Mouse (Mus musculus): ENCODE measurements around the gene Orc5. TPM values are rescaled to one million over a fixed set of nuclear protein-coding genes. Genes with fewer than 3 reads are reported as not detected.
"Not testable (repeated sequence)": the region's sequence is repeated elsewhere in the genome, so short reads cannot be mapped to it uniquely, and the experiment has no call there.

Orc5 gene
- polyA plus RNA-seq, 1 experiment from 2014 or later: 46.6 TPM

DNA sequence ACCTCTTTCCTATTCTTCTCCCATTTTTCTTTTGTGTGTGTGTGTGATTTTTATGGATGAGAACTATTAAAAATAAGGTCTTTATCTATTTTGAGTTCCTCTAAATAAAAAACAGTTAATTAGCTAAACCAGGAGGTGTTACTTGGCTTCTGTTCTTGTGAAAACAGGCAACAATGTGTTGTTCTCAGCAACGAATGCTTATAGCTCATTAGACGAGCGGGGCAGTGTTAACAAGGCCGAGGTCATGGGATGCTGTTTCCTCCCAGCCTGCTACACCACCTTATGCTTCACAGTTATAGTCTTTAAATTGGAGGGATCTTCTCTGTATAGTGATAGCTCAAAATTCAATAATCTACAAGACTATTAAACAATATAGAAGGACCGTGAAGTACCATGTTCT, 17.7 kb downstream of the Orc5 start:
- H3K4me1 ChIP-seq (replicated peaks): no peaks in the 10 kb centered on the region
- no peak overlapping the region for H3K9ac ChIP-seq (replicated peaks)
- H3K9me3 ChIP-seq: no peaks in the 10 kb centered on the region
- ATAC-seq (ENCODE audit: insufficient number of reproducible peaks, insufficient read depth, low FRiP score, low TSS enrichment, low read depth): no peak
- H3K4me2 ChIP-seq: no peak overlapping the region
- H3K27me3 ChIP-seq: no peaks in the 10 kb centered on the region
- no peak overlapping the region for H3K27ac ChIP-seq
- peaks cover 42% of the 10 kb centered on the region for H3K36me3 ChIP-seq
- 73% methylated on average over 5 of the region's 5 CpGs for WGBS
- no peak overlapping the region for H3K4me3 ChIP-seq (replicated peaks)

DNA sequence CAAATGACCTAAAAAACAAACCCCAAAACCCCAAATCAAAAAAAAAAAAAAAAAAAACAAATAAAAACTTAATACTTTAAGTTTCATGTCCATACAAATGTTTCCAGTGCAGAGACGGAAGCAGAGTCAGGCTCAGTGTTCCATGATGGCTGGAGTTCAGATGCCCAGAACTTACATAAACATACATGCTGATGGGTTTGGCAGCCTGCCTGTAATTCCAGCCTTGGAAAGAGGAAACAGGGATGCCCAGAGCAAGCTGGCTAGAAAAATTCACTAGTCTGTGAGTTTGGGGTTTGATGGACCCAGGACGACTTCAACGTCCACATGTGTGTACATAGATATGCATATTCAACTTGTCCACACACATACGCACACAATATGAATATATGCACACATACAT, 27.6 kb downstream of the Orc5 start:
- Histone ChIP-seq H3K36me3 (peaks cover 52% of the 10 kb centered on the region), H3K4me3 (replicated peaks) (no peak overlapping the region), H3K4me1 (replicated peaks) (no peaks in the 10 kb centered on the region), H3K27ac (no peak overlapping the region), H3K4me2 (no peak overlapping the region), H3K9me3 (no peaks in the 10 kb centered on the region), H3K27me3 (no peaks in the 10 kb centered on the region), H3K9ac (replicated peaks) (no peak overlapping the region)
- no peak for ATAC-seq (ENCODE audit: insufficient number of reproducible peaks, insufficient read depth, low FRiP score, low TSS enrichment, low read depth)
- WGBS: 92% methylated on average over 4 of the region's 4 CpGs

DNA sequence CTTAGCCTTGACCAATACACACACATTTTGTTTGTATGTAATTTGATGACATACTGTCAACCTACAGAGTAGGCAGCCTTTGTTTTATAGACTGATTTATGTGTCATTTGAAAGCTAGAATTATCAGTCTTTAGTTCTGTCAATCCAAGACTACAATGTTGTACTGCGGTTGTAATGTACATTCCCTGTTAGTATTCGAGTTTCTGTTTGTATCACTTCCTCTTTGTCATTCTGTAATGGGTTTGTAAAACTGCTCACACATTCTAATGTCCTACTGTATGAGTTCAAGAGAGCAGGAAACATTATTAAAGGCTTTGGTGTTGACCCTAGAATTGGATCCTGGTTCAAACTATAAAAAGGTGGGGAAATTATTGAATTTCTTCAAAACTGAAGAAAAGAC, 30.5 kb downstream of the Orc5 start:
- 91% methylated on average over 2 of the region's 2 CpGs for WGBS
- no peaks in the 10 kb centered on the region for H3K27me3 ChIP-seq
- no peaks in the 10 kb centered on the region for H3K9me3 ChIP-seq
- H3K36me3 ChIP-seq: peaks cover 49% of the 10 kb centered on the region
- H3K4me3 ChIP-seq (replicated peaks): no peak overlapping the region
- H3K4me2 ChIP-seq: no peak overlapping the region
- H3K4me1 ChIP-seq (replicated peaks): no peaks in the 10 kb centered on the region
- H3K27ac ChIP-seq: no peak overlapping the region
- no peak overlapping the region for H3K9ac ChIP-seq (replicated peaks)
- ATAC-seq (ENCODE audit: insufficient number of reproducible peaks, insufficient read depth, low FRiP score, low TSS enrichment, low read depth): no peak

DNA sequence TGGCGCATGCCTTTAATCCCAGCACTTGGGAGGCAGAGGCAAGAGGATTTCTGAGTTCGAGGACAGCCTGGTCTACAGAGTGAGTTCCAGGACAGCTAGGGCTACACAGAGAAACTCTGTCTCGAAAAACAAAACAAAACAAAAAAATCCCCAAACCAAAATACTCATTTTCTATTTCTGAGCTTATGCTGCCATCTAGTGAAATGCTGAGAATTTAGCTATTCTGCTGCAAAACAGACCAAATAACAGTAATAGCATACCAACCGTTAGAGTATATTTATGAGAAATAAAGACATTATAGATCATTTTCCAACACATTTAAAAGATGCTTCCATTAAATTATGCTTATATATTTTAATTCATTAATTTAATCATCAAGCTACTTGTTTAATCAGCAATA, 34.5 kb downstream of the Orc5 start:
- not testable (repeated sequence) for H3K9ac ChIP-seq (replicated peaks); H3K4me3 ChIP-seq (replicated peaks); H3K9me3 ChIP-seq; H3K4me1 ChIP-seq (replicated peaks); H3K27me3 ChIP-seq; H3K27ac ChIP-seq; ATAC-seq (ENCODE audit: insufficient number of reproducible peaks, insufficient read depth, low FRiP score, low TSS enrichment, low read depth); H3K4me2 ChIP-seq
- 83% methylated on average over 4 of the region's 4 CpGs for WGBS
- peaks cover 33% of the 10 kb centered on the region for H3K36me3 ChIP-seq

DNA sequence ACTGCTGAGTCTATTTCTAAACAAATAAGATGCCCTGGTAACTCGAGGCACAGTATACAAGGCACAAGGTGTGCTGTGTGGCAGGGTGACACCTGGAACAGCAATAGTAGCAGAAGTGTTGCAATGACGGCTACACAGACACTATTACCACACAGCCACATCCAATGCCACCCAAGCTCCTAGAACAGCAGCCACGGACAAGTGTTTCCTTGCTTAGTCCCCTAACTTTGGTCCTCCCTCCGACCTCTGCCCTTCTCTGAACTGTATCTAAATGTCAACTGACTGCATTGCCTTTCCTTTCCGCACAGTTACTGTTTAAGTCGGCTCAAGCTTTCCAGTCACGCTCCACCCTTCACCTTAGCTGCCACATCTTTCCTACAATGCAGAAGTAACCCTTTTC, 36.0 kb downstream of the Orc5 start:
- not testable (repeated sequence) for H3K4me3 ChIP-seq (replicated peaks); H3K27me3 ChIP-seq; H3K27ac ChIP-seq; H3K4me1 ChIP-seq (replicated peaks); H3K9me3 ChIP-seq; ATAC-seq (ENCODE audit: insufficient number of reproducible peaks, insufficient read depth, low FRiP score, low TSS enrichment, low read depth); H3K4me2 ChIP-seq; H3K9ac ChIP-seq (replicated peaks)
- no CpG with 5 or more reads among the region's 7 CpGs for WGBS
- peaks cover 18% of the 10 kb centered on the region for H3K36me3 ChIP-seq

DNA sequence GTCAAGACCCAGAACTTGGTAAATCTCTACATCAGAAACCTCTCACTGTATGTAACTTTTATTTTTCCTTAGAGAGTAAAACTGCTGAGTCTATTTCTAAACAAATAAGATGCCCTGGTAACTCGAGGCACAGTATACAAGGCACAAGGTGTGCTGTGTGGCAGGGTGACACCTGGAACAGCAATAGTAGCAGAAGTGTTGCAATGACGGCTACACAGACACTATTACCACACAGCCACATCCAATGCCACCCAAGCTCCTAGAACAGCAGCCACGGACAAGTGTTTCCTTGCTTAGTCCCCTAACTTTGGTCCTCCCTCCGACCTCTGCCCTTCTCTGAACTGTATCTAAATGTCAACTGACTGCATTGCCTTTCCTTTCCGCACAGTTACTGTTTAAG, 37.6 kb downstream of the Orc5 start:
- H3K27ac ChIP-seq; H3K4me3 ChIP-seq (replicated peaks); H3K4me2 ChIP-seq; H3K4me1 ChIP-seq (replicated peaks); H3K27me3 ChIP-seq; ATAC-seq (ENCODE audit: insufficient number of reproducible peaks, insufficient read depth, low FRiP score, low TSS enrichment, low read depth); H3K9ac ChIP-seq (replicated peaks); H3K9me3 ChIP-seq: not testable (repeated sequence)
- H3K36me3 ChIP-seq: peaks cover 11% of the 10 kb centered on the region
- no CpG with 5 or more reads among the region's 5 CpGs for WGBS

DNA sequence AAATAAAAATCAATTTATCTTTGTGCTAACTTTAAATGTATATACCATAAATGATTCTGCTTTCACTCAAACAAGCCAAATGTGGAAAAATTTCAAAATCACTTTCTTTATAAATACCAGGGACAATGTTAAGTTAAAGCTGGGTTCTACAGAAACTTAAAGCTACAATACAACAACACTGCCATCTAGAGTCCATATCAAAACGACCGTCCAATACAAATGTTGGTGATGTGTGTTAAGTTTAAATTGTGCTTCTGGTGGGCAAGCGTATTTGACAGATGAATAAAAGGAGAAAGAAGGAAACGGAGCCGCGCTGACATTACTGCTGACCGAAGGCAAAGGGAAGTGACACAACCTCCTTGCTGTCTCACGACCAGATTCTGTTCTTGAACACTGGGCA, 38.4 kb downstream of the Orc5 start:
- Histone ChIP-seq H3K4me2 (no peak overlapping the region), H3K27ac (no peak overlapping the region), H3K9me3 (no peaks in the 10 kb centered on the region), H3K4me3 (replicated peaks) (no peak overlapping the region), H3K9ac (replicated peaks) (no peak overlapping the region), H3K4me1 (replicated peaks) (no peaks in the 10 kb centered on the region), H3K36me3 (peaks cover 10% of the 10 kb centered on the region), H3K27me3 (peaks cover 3% of the 10 kb centered on the region; the same call in 1 of the 2 replicates)
- 80% methylated on average over 8 of the region's 8 CpGs for WGBS
- ATAC-seq (ENCODE audit: insufficient number of reproducible peaks, insufficient read depth, low FRiP score, low TSS enrichment, low read depth): no peak

DNA sequence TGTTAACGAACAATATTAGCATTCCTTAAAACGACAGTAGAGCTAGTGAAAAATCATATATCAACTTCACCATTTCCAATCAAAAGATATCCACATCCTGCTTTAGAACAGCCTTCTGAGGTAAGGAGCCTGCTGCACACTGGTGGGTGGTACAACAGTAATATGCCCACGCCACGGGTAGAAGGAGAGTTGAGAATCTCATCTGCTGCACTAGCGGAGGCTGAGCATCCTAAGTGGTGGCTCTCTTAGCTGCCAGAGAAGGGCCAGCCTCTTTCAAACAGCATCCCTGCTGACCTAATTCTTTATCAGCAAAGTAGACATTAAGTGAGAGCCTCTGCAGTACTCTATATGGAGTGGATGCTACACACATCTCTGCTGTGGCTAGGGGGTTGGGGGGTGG, 41.7 kb downstream of the Orc5 start:
- no peak for ATAC-seq (ENCODE audit: insufficient number of reproducible peaks, insufficient read depth, low FRiP score, low TSS enrichment, low read depth)

DNA sequence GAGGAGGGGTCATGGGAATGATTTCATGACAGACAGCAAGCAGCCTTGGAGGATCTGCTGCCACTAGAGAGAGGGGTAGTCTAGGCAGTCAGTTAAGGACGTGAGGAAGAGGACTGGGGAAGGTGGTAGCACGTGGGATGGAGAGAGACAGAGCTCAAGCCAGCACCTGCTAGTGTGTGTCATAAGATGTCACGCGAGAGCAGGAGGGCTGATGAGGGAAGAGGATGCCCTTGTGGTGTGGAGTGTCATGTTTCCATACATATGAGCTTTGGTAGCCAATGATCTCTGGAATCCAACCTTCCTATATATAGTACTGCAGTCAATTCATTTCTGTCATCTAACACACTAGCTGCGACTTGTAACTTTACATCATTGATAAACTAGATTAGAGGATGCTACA, 50.8 kb downstream of the Orc5 start:
- ATAC-seq (ENCODE audit: insufficient number of reproducible peaks, insufficient read depth, low FRiP score, low TSS enrichment, low read depth): no peak
- no peaks in the 10 kb centered on the region for H3K4me1 ChIP-seq (replicated peaks)
- H3K36me3 ChIP-seq: peaks cover 23% of the 10 kb centered on the region
- no peak overlapping the region for H3K4me2 ChIP-seq
- H3K4me3 ChIP-seq (replicated peaks): no peak overlapping the region
- no peak overlapping the region for H3K9ac ChIP-seq (replicated peaks)
- no peaks in the 10 kb centered on the region for H3K27me3 ChIP-seq
- WGBS: 81% methylated on average over 5 of the region's 5 CpGs
- no peaks in the 10 kb centered on the region for H3K9me3 ChIP-seq
- no peak overlapping the region for H3K27ac ChIP-seq

More for the DNA sequence above, 41.7 kb downstream of the Orc5 start:
- Histone ChIP-seq H3K9me3 (no peaks in the 10 kb centered on the region), H3K27ac (no peak overlapping the region), H3K27me3 (peaks cover 3% of the 10 kb centered on the region; the same call in 1 of the 2 replicates), H3K9ac (replicated peaks) (no peak overlapping the region), H3K36me3 (peaks cover 5% of the 10 kb centered on the region), H3K4me3 (replicated peaks) (no peak overlapping the region), H3K4me1 (replicated peaks) (no peaks in the 10 kb centered on the region), H3K4me2 (no peak overlapping the region)
- 94% methylated on average over 5 of the region's 5 CpGs for WGBS

DNA sequence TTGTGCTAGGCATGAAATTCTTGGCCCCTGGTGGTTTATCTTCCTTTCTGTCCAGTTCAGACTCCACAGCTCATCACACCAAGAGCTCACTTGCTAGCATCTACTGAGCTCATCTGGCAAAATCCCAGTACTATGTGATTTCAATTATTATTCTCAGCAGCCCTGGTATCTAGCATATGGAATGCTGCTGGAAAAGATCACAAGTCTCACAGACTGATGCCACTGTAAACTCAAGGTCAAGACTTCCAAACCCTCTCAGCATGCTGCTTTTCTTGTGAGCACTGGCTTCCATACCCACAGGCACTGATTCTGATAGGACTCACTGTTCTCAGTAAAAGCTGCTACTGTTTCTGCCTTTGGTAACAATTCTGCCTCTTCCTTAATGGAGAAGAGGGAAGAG, 59.1 kb downstream of the Orc5 start:
- no peaks in the 10 kb centered on the region for H3K27me3 ChIP-seq
- ATAC-seq (ENCODE audit: insufficient number of reproducible peaks, insufficient read depth, low FRiP score, low TSS enrichment, low read depth): no peak
- H3K9ac ChIP-seq (replicated peaks): no peak overlapping the region
- no peaks in the 10 kb centered on the region for H3K4me1 ChIP-seq (replicated peaks)
- H3K27ac ChIP-seq: no peak overlapping the region
- peaks cover 9% of the 10 kb centered on the region for H3K36me3 ChIP-seq
- no peaks in the 10 kb centered on the region for H3K9me3 ChIP-seq
- no peak overlapping the region for H3K4me3 ChIP-seq (replicated peaks)
- H3K4me2 ChIP-seq: no peak overlapping the region

DNA sequence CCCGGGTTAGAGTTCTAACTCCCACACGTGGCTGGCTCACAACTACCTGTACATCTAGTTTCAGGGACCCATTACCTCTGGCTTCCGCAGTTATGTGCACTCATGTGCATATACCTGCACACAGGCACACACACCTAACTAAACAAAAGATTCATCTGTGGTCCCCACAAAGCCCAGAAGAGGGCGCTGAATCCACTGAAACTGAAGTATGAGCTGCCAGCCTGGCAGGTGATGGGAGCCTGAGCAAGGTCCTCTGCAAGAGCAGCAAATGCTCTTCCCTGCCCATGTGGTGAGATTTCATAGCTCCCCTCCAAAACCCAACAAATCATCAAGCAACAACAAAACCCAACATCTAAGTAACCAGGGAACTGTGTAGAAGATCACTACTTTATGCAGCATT, 61.1 kb downstream of the Orc5 start:
- WGBS: 73% methylated on average over 4 of the region's 4 CpGs
- no peak for ATAC-seq (ENCODE audit: insufficient number of reproducible peaks, insufficient read depth, low FRiP score, low TSS enrichment, low read depth)
- Histone ChIP-seq H3K4me1 (replicated peaks) (no peaks in the 10 kb centered on the region), H3K27ac (no peak overlapping the region), H3K4me2 (no peak overlapping the region), H3K9me3 (no peaks in the 10 kb centered on the region), H3K4me3 (replicated peaks) (no peak overlapping the region), H3K9ac (replicated peaks) (no peak overlapping the region), H3K36me3 (peaks cover 21% of the 10 kb centered on the region), H3K27me3 (no peaks in the 10 kb centered on the region)

DNA sequence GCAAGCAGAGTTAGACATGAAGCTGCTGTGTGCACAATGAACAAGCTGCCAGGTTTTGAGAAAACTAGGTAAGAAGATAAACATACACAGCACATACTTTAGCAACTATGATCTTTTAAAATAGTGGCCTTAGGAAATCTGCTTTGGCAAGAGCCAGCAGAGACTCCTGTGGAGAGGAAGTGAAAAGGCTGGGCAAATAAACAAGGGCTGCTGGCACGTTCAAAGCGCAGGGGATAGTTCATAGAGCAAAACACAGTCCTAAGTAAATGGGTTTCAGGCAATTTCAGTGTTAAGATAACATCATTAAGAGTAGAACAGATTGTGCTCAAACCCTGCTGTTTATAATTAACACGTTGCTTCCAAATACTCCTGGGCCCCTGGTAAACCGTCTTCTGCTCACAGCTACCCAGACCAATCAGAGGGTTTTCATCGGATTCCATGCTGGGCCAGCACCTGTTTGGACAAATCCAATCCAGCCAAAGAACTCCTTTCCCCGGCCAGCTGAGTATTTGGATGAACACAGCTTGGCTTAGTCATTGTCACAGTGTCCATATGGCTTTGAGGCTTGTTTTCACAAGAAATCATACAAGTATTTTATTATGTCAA, 63.5 kb downstream of the Orc5 start:
- ATAC-seq (ENCODE audit: insufficient number of reproducible peaks, insufficient read depth, low FRiP score, low TSS enrichment, low read depth): no peak
- Histone ChIP-seq H3K36me3 (peaks cover 20% of the 10 kb centered on the region), H3K27ac (no peak overlapping the region), H3K4me3 (replicated peaks) (no peak overlapping the region), H3K4me2 (no peak overlapping the region), H3K27me3 (no peaks in the 10 kb centered on the region), H3K9ac (replicated peaks) (no peak overlapping the region), H3K9me3 (no peaks in the 10 kb centered on the region), H3K4me1 (replicated peaks) (no peaks in the 10 kb centered on the region)
- 49% methylated on average over 6 of the region's 6 CpGs for WGBS
